Mouse (Mus musculus) hematopoietic stem cell, adult 5-6 weeks (primary cell): ENCODE measurements around the gene Rrm2. TPM values are rescaled to one million over a fixed set of nuclear protein-coding genes. Genes with fewer than 3 reads are reported as not detected.
"Not testable (repeated sequence)": the region's sequence is repeated elsewhere in the genome, so short reads cannot be mapped to it uniquely, and the experiment has no call there.

Source experiments
- ATAC-seq, 2 experiments: fragments of 125-278 bp in 1 of 2; replicated peaks in 1 of 2; 2 replicates each; pipeline ENCODE4 v1.8.0; 2016 to 2017; ENCODE audit warnings: inconsistent platforms in 2 of 2, mild to moderate bottlenecking in 2 of 2, moderate number of reproducible peaks in 2 of 2, low read depth in 1 of 2, moderate TSS enrichment in 1 of 2; ENCODE audit not compliant: low FRiP score in 2 of 2, poor library complexity in 2 of 2, severe bottlenecking in 2 of 2, insufficient read depth in 1 of 2, low TSS enrichment in 1 of 2
- total RNA-seq: library from RNA; stranded (forward); fragments of 172-1452, 232-1000 nt; gene quantifications from 2 replicates; pipeline ENCODE4 v1.2.3, GENCODE M21; 2017

Rrm2 gene
- total RNA-seq, 1 experiment from 2014 or later, result 69.3 TPM

DNA sequence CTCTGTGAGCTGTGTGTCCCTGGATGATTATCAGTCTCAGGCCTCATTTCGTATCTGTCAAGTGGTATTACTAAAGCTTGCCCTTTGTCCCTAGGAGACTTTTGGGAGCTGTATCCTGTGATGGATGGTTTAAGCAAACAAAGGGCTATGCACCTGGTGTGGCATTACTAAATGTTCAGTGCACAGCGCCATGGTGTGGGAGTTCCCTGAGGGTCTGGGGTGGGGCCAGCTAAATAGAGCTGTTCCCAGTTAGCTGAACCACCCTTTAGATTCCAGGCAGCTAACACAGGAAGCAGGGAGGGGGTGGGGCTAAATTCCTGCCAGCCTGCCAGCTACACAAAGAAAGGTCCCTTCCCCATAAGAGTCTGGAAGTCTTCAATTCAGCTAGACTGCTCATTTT, 16.3 kb downstream of the Rrm2 start:
- peak in 1 of 2 experiments; percentile 32; a peak in 2 of 4 replicates for ATAC-seq

DNA sequence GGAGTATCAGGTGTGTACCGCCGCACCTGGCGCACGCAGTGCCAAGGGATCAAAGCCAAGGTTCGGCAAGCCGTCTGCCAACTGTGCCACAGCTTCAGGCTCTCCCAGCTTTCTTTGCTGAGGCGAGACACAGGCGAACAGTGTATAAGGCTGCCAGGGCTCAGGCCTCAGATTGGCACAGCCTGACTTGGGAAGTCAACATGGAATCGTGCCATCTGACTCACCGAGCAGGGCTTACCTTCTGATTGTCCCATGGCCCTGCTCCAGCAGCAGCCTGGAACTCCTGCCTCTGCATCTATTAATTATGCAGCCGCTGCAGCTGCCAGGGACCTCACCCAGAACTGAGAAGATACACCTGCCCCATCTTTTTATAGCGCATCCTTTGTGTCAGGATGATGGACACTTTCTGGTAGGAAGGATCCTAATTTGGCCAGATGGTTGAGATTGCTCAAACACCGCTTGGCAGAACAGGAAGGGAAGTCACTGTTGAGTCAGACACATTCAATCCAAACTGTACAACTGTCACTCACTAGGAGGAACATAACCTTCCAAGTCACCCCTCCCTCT, 26.9 kb downstream of the Rrm2 start:
- peak; percentile 17 to 60; a peak in 1 of 4 replicates for ATAC-seq

DNA sequence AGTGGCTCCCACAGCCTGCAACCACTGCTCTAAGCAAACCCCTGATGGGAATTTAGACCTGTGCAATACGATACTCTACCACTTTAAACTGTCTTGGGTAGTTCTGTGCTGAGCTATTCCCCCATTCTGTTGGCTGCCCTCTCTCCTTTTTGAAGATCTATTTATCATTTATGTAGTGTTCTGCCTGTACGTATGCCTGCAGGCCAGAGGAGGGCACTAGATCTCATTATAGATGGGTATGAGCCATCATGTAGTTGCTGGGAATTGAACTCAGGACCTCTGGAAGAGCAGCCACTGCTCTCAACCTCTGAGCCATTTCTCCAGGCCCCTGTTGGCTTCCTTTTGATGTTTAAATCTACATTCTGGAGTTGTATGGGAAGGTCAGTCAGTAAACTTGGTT, 28.9 kb downstream of the Rrm2 start:
- no peak for ATAC-seq

DNA sequence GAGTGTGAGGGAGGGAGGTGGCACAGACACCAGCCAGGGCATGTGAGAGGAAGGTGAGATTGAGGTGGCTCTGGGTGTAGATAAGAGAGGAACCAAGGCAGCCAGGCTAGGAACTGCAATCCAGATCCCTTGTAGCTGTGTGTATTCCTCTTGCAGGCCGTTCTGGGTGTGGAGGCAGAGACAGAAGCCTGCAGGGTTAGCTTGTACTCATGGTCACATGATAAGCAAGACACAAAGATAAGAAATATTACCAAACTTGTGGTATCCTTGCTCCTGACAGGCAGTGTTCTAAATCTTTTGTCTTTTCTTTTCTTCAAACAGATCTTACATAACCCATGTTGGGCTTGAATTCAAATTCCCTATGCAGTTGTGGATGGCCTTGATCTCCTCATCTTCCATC, 31.9 kb downstream of the Rrm2 start:
- ATAC-seq, result no peak

DNA sequence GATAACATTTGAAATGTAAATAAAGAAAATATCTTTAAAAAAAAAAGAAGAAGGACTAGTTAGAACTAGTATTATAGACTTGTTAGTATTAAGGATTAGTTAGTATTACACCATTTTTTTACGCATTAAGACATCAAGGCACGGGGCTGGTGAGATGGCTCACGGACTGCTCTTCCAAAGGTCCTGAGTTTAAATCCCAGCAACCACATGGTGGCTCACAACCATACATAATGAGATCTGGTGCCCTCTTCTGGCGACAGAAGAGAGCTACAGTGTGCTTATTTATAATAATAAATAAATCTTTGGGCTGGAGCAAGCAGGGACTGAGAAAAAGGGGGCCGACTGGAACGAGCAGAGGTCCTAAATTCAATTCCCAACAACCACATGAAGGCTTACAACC, 33.5 kb downstream of the Rrm2 start:
- not testable (repeated sequence) for ATAC-seq

DNA sequence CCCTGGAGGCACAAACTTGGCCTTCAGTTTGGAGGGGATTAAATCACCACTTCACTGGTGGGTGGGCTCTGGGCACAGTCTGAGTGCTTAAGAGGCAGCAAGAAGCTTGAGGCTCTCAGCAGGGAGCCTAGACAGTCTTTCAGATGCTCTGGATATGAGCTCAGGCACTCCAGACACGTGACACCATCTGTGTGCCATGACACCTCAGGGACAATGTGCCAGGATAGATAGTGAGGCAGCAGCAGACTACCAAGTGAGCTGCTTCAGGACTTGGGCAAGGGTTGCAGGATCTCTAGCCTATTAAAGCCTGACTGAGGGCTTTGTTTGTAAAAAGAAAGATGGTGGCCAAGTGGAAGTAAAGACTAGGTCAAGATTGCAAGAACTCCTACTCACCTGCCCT, 36.3 kb downstream of the Rrm2 start:
- ATAC-seq, result no peak

DNA sequence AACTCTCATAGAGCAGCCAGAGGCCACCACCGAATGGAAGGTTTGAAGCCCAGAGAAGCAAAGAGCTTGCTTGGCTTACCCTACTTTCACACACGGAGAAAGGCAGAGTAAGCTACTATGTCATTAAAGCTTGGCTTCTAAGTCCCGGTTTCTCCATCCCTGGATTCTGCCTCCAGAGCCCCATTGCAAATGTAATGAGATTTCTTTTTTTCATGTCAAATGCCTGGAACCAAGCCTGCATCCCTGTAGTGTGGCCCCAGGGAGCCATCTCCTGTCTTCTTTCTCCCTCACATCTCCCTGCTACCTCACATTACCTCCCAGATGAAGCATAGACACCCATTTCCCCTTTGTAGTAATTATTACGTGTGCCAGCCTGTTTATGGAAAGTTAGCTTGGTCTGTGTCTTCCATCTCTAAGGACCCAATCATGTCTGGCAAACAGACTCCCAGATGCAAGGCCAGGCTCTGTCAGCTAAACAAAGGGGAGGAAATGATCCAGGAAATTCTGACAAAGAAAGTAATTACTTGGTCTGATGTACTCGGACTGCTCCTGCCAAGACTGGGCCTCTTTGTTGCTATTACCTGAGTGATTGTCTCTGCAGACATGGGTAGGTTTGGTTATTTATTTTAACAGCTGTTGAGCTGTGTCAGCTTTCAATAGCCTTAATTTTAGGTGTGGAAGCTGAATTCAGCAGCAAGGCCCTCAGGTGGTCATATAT, 38.7 kb downstream of the Rrm2 start:
- no peak for ATAC-seq

DNA sequence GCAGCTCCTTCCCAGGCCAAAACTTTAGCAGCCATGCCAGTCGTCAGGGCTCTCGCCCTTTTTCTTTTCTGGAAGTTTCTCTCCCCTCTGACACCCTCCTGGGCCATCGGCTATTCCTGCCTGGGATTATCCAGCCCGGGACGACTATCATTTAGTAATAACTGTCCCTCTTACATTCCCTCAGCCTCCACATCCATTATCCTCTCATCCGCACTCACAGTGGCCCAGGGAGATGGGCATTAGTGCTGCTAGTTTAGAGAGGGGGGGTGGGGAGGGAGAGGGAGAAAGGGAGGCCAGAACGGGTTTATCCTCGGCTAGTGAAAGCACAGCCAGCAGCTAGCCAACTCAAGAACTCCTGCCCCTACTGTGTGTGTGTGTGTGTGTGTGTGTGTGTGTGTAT, 39.3 kb downstream of the Rrm2 start:
- no peak for ATAC-seq

DNA sequence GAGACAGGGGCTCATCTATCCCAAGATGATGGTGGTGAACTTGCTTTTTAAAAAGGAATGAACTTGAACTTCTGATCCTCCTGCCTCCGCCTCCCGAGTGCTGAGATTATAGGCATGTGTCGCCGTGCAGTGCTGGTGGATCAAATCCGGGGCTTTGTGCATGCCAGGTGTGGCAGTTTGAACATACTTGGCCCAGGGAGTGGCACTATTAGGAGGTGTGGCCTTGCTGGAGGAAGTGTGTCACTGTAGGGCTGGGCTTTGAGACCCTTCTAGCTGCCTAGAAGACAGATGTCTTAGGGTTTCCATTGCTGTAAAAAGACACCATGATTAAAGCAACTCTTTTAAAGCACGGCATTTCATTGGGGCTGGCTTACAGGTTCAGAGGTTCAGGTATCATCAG, 42.5 kb downstream of the Rrm2 start:
- no peak for ATAC-seq

DNA sequence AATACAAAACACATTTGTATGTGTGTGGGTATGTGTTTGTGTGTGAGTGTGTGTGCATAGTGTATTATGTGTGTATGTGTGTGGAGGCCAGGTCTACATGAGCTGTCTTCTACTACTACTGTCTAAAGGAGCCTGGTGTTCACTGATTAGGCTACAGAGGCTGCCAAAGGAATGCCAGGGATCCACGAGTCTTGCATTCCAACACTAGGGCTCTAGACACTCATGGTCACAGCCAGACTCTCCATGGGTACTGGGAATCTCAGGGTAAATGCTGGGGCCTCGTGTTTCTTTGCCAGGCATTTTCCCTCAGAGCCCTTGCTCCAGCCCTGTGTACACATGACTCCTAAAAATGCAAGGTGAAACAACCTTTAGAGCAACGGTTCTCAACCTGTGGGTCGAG, 45.6 kb downstream of the Rrm2 start:
- ATAC-seq, result no peak

DNA sequence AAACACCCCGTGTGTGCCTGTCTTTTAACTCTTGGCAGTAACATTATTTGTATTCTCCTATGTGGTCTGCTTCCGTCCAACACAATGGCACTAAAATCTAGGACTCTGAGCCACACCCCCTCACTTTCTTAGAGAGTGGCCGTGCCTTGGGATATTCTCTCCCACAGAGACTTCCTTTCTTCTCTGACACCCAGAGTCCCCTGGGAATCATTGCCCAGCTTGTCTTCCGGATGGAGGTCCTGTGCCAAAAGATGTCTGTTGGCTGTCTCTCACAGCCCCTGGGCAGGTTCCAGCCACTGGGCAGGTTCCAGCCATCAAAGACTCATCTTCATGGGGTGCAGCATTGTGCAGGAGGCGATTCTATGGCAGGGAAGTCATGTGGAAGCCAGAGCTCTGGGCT, 46.7 kb downstream of the Rrm2 start:
- ATAC-seq, result no peak

DNA sequence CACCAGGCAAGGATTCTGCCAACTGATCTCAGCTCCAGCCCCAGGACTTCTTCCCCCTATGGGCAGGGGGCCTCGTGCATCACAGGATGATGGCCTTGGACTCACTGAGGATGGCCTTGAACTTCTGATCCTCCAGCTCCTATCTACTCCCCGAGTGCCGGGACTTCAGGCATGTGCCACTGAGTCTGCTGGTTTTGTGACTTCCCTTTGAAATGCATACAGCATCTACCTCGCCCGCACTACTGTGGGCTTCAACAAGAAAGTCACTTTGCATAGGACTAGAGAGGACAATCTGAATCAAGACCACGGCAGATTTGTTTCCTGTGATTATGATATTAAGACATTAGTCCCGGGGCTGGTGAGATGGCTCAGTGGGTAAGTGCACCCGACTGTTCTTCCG, 47.4 kb downstream of the Rrm2 start:
- ATAC-seq, result no peak

DNA sequence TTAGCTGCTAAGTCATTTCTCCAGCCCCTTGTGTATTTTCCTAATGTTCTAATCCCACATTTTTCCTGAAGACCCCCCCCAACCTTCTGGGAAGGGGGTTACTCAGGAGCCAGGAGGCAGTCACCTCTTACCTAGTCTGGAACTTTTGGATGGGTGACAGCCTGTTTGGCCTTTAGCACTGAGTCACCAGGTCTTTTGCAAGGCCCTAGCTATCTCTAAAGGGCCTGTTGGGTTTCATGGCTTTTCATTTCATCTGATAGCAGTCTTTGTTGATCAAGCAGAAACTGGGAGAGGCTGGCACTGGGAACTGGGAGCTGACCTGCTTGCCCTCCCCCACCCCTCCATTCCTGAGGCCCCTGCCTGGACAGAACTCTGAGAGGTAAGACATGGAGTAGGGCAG, 49.3 kb downstream of the Rrm2 start:
- no peak for ATAC-seq

DNA sequence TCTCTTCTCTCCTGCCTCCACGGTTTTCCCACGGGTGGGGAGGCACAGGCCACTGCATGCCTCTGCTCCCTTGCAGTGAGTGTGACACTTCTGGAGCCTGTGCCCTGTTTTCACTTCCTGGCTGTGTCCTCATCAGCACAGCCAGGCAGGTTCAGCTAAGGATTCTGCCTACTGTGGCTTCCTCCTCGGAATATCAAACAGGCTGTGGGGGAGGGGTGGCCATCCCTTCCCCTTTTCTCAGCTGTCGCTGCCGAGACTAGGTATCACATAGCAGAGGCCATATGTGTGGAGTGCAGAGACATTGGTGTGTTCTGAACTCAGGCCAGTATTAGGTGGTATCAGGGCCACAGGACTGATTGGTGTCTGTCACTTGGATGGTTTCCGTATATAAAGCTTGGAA, 50.3 kb downstream of the Rrm2 start:
- peak; percentile 86 to 89 for ATAC-seq

DNA sequence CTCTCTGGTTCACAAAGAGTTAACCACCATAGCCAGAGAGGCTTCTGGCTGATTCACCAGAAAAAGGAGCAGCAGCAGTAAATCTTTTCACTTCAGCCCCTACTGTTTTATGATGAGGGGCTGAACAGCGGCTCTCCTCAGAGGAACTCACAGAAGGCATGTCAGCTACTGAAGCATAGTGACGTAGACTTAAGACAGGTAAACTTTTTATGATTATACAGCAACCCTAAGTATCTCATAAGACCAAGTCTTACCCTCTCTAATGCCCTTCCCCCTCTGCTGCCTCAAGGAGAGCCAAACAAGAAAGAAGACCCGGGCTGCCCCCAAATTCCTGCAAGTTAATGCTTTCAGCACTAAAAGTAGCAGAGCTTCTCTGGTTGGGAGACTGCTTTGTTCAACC, 54.2 kb downstream of the Rrm2 start:
- 0 out of 4 replicates have a peak, but pooled peaks have one; percentile 10 to 11 for ATAC-seq

Other genes starting within 250 kb of the Rrm2 start
- 54.5 and 58.8 TPM in 2 replicates for gene Taf1b, start 209.9 kb upstream of the Rrm2 start, total RNA-seq
- gene Grhl1, start 136.0 kb upstream of the Rrm2 start, total RNA-seq, result 0.25 and 1.1 TPM in 2 replicates
- gene Klf11, start 57.0 kb upstream of the Rrm2 start, total RNA-seq, result 20.9 and 30.6 TPM in 2 replicates
- gene Cys1, start 26.4 kb upstream of the Rrm2 start, total RNA-seq, result not detected in 2 replicates
- gene Mboat2, start 122.6 kb downstream of the Rrm2 start, total RNA-seq, result 20.1 and 23.3 TPM in 2 replicates